In genomic region chr12:54146943-54147556, GRCm38 (mm10) we compare ENCODE assay signal across 10 mouse cellular contexts. TPM values are rescaled to one million over a fixed set of nuclear protein-coding genes. Genes with fewer than 3 reads are reported as not detected.
A peak's percentile ranks its signal among the peaks of the same experiment; 100 is the strongest.
DNase-seq lines count a peak whose midpoint lies in the region; ATAC-seq lines count a peak whose summit lies in the region.
"Had no signal": no experiment of that assay in that cellular context is flagged by ENCODE, and none has a peak within 500 bp of the region (broad histone marks: within the 10 kb centered on the region; RNA-seq: fewer than 3 reads in every experiment).

No protein-coding gene starts in this region.

- H3K9me3 ChIP-seq in neural tube, embryonic 15.5 days (replicated peaks): no peaks in the 10 kb centered on the region
- H3K9me3 ChIP-seq in embryonic facial prominence, embryonic 10.5 days: no peaks in the 10 kb centered on the region
- H3K9me3 ChIP-seq in liver, embryonic 13.5 days (replicated peaks): no peaks in the 10 kb centered on the region

- WGBS in neural tube, embryonic 15.5 days: 23% methylated on average over 12 of the region's 12 CpGs
- WGBS in embryonic facial prominence, embryonic 10.5 days: 20% methylated on average over 12 of the region's 12 CpGs
- WGBS in liver, embryonic 13.5 days (ENCODE audit: insufficient replicate concordance): 34% methylated on average over 12 of the region's 12 CpGs

- no peak overlapping the region for H3K4me3 ChIP-seq in neural tube, embryonic 15.5 days (replicated peaks)
- H3K4me3 ChIP-seq in embryonic facial prominence, embryonic 10.5 days: no peak overlapping the region
- no peak overlapping the region for H3K4me3 ChIP-seq in liver, embryonic 13.5 days (replicated peaks)
- H3K4me3 ChIP-seq: layer of hippocampus, adult 2 months had no signal

- H3K27me3 ChIP-seq in neural tube, embryonic 15.5 days (replicated peaks): no peaks in the 10 kb centered on the region; the same call in 1 of the 2 replicates
- H3K27me3 ChIP-seq in embryonic facial prominence, embryonic 10.5 days (replicated peaks; ENCODE audit: low read depth, poor library complexity, severe bottlenecking): no peaks in the 10 kb centered on the region
- H3K27me3 ChIP-seq in liver, embryonic 13.5 days: no peaks in the 10 kb centered on the region

- H3K36me3 ChIP-seq in neural tube, embryonic 15.5 days: no peaks in the 10 kb centered on the region
- H3K36me3 ChIP-seq in embryonic facial prominence, embryonic 10.5 days (replicated peaks): no peaks in the 10 kb centered on the region
- no peaks in the 10 kb centered on the region for H3K36me3 ChIP-seq in liver, embryonic 13.5 days

- H3K4me1 ChIP-seq in neural tube, embryonic 15.5 days: no peaks in the 10 kb centered on the region; the same call in 1 of the 2 replicates
- H3K4me1 ChIP-seq in embryonic facial prominence, embryonic 10.5 days: peaks cover 15% of the 10 kb centered on the region
- H3K4me1 ChIP-seq in liver, embryonic 13.5 days (replicated peaks): no peaks in the 10 kb centered on the region

- no peak for ATAC-seq in neural tube, embryonic 15.5 days (ENCODE audit: low FRiP score)
- peak; percentile 48; the same call in 1 of the 2 replicates for ATAC-seq in liver, embryonic 13.5 days (ENCODE audit: low read depth)
- no peak for ATAC-seq in erythroblast, adult 5-6 weeks (replicated peaks; ENCODE audit: low FRiP score, poor library complexity, severe bottlenecking)

- DNase-seq in neural tube, embryonic 10.5 days (ENCODE audit: extremely low spot score, low spot score): no peak
- DNase-seq in embryonic facial prominence, embryonic 10.5 days (ENCODE audit: low spot score): peak; percentile 26
- peak; percentile 43 for DNase-seq in liver, embryonic 13.5 days
- no peak for DNase-seq in right cerebral cortex, adult 18-20 months
- DNase-seq in spleen, adult 18-20 months: no peak
- DNase-seq: gastrocnemius, postnatal 14 days; lung, adult 18-20 months had no signal

- no peak overlapping the region for H3K27ac ChIP-seq in neural tube, embryonic 15.5 days (replicated peaks)
- peak overlapping the region; percentile 51; the same call in 1 of the 2 replicates for H3K27ac ChIP-seq in embryonic facial prominence, embryonic 10.5 days (replicated peaks)
- no peak overlapping the region for H3K27ac ChIP-seq in liver, embryonic 13.5 days
- H3K27ac ChIP-seq: layer of hippocampus, adult 2 months had no signal

- peak overlapping the region; percentile 11 for H3K4me2 ChIP-seq in neural tube, embryonic 15.5 days
- H3K4me2 ChIP-seq in liver, embryonic 13.5 days: no peak overlapping the region

- no peak overlapping the region for H3K9ac ChIP-seq in neural tube, embryonic 15.5 days (replicated peaks)
- no peak overlapping the region for H3K9ac ChIP-seq in liver, embryonic 13.5 days

RNA-seq across cellular contexts. Expression of gene Egln3, which starts 56.6 kb away (rescaled TPM):
- polyA plus RNA-seq in neural tube, embryonic 15.5 days (2015; fragmentation: Nextera tagmentation; extraction: Ambion mirVana): 6.6 and 11.8 TPM in 2 replicates
- 4.7 and 5.5 TPM in 2 replicates for polyA plus RNA-seq in embryonic facial prominence, embryonic 10.5 days (2016; fragmentation: Nextera tagmentation; extraction: Ambion mirVana)
- 1.6 and 1.8 TPM in 2 replicates for polyA plus RNA-seq in liver, embryonic 13.5 days (2015; fragmentation: Nextera tagmentation; extraction: Ambion mirVana)
- total RNA-seq in erythroblast, adult 5-6 weeks (2015; ENCODE audit: low replicate concordance): 2.5 and 13.6 TPM in 2 replicates
- 0.14 and 2.6 TPM in 2 replicates for total RNA-seq in erythroblast, adult 5-6 weeks (2017; ENCODE audit: low replicate concordance)

Comparison
In these comparisons a context has a peak if more than half of its experiments do, and no peak if none do; other contexts are left out.
1. DNase-seq: peak in embryonic facial prominence, embryonic 10.5 days (single experiment) and liver, embryonic 13.5 days (single experiment); none in neural tube, embryonic 10.5 days (single experiment), right cerebral cortex, adult 18-20 months (single experiment) and spleen, adult 18-20 months (0 of 2).